Mouse (Mus musculus) gastrocnemius, postnatal 36 days (tissue): Measurements from ENCODE around the gene 1700113H08Rik. TPM values are rescaled to one million over a fixed set of nuclear protein-coding genes. Genes with fewer than 3 reads are reported as not detected.

ENCODE experiments used
- DNase-seq, 2 experiments: peaks; one replicate each; pipeline ENCODE4 v3.0.0; 2022
- intact Hi-C: fragments of 180-260 bp; cut with DNase I; formaldehyde crosslinking; loops from one replicate; pipeline ENCODE4 v1.15.1; 2025
- total RNA-seq, 2 experiments: library from RNA; stranded (reverse); gene quantifications; 2 replicates each; pipeline ENCODE4 v1.2.3; 2021

1700113H08Rik gene
- total RNA-seq, 2 experiments from 2014 or later = 0.51 to 0.57 TPM

- no peak for DNase-seq
- intact Hi-C loops = no loop called here
Measured at GRCm38 (mm10) chr10:87058251-87058925, 543 bp downstream of the 1700113H08Rik start.

- DNase-seq = no peak
- intact Hi-C loops = no loop called here
Measured at GRCm38 (mm10) chr10:87058926-87059325, 1.1 kb downstream of the 1700113H08Rik start.

- intact Hi-C loops = no loop called here
- DNase-seq = no peak
Measured at GRCm38 (mm10) chr10:87059447-87059846, 1.6 kb downstream of the 1700113H08Rik start.

GRCm38 (mm10) chr10:87084236-87084635 lies 26.4 kb downstream of the 1700113H08Rik start:
- no peak for DNase-seq
- intact Hi-C loops = no loop called here

- intact Hi-C loops = no loop called here
- no peak for DNase-seq
Measured at GRCm38 (mm10) chr10:87087646-87088045, 29.8 kb downstream of the 1700113H08Rik start.

GRCm38 (mm10) chr10:87094249-87094648 lies 36.4 kb downstream of the 1700113H08Rik start:
- intact Hi-C loops = no loop called here
- no peak for DNase-seq

GRCm38 (mm10) chr10:87098722-87099121 lies 40.9 kb downstream of the 1700113H08Rik start:
- intact Hi-C loops = no loop called here
- DNase-seq = no peak

- intact Hi-C loops = no loop called here
- DNase-seq = no peak
Measured at GRCm38 (mm10) chr10:87100668-87101067, 42.8 kb downstream of the 1700113H08Rik start.

- no peak for DNase-seq
- intact Hi-C loops = no loop called here
Measured at GRCm38 (mm10) chr10:87101265-87101950, 43.6 kb downstream of the 1700113H08Rik start.

- no peak for DNase-seq
- intact Hi-C loops = no loop called here
Measured at GRCm38 (mm10) chr10:87101951-87102320, 44.1 kb downstream of the 1700113H08Rik start.

GRCm38 (mm10) chr10:87102455-87102854 lies 44.6 kb downstream of the 1700113H08Rik start:
- intact Hi-C loops = no loop called here
- no peak for DNase-seq

GRCm38 (mm10) chr10:87103286-87103685 lies 45.4 kb downstream of the 1700113H08Rik start:
- intact Hi-C loops = no loop called here
- DNase-seq = no peak

- intact Hi-C loops = no loop called here
- DNase-seq = no peak
Measured at GRCm38 (mm10) chr10:87107565-87108297, 49.9 kb downstream of the 1700113H08Rik start.

GRCm38 (mm10) chr10:87108333-87108732 lies 50.5 kb downstream of the 1700113H08Rik start:
- intact Hi-C loops = no loop called here
- no peak for DNase-seq

GRCm38 (mm10) chr10:87109038-87109771 lies 51.4 kb downstream of the 1700113H08Rik start:
- no peak for DNase-seq
- intact Hi-C loops = no loop called here

- no peak for DNase-seq
- intact Hi-C loops = no loop called here
Measured at GRCm38 (mm10) chr10:87110909-87111308, 53.1 kb downstream of the 1700113H08Rik start.

GRCm38 (mm10) chr10:87125094-87125493 lies 67.2 kb downstream of the 1700113H08Rik start:
- intact Hi-C loops = no loop called here
- no peak for DNase-seq

GRCm38 (mm10) chr10:87126186-87126824 lies 68.5 kb downstream of the 1700113H08Rik start:
- DNase-seq = no peak
- intact Hi-C loops = no loop called here

GRCm38 (mm10) chr10:87151050-87151449 lies 93.2 kb downstream of the 1700113H08Rik start:
- no peak for DNase-seq
- intact Hi-C loops = no loop called here
